Mouse (Mus musculus) heart, adult 2 months (tissue): ENCODE measurements around the gene Gm49387.

Experiments
- CTCF ChIP-seq: fragments of 200-600 bp; IDR thresholded peaks from 2 replicates; pipeline ENCODE4 v1.8.1; 2022; ENCODE audit warnings: antibody characterized with exemption, mild to moderate bottlenecking, moderate library complexity
- POLR2A ChIP-seq: fragments of 200-500 bp; IDR thresholded peaks from 2 replicates; pipeline ENCODE4 v1.6.1; 2011; ENCODE audit warnings: mild to moderate bottlenecking, low read depth, low read length, control low read depth; ENCODE audit not compliant: insufficient read depth

GRCm38 (mm10) chr14:31668326-31668725 is 27.6 kb upstream of the Gm49387 start:
- no peak for TF ChIP-seq POLR2A
- TF ChIP-seq CTCF, result no peak
